Mouse (Mus musculus): ENCODE results near the gene Atxn7l1.

DNA sequence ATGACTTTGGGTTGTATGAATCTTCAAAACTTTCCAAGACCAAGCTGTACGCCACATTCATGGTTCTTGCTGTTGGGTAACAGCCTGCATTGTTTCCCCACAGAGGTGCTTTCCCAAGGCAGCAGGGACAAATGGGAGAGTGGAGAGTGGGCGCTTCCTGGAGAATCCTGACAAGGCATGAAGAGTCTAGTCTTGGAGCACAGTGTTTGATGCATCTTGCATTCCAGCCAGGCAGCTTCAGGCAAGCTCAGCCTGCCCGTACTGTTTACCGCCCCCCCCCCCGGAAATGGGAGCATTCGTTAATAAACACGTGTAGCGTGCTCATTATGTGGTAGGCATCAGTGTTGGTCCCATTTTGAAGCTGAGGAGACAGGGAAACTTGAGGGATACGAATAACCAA is 25.4 kb downstream of the Atxn7l1 start:
- no peak for TF ChIP-seq POLR2A (IDR thresholded peaks at IDR 0.05; ENCODE audit: insufficient read depth, low read depth, low read length)
- TF ChIP-seq CTCF (IDR thresholded peaks at IDR 0.05; ENCODE audit: insufficient read depth, low read depth, low read length): no peak

Data from olfactory bulb, adult 2 months (tissue).